Mouse (Mus musculus) E14TG2a.4 (cell line): Measurements from ENCODE around the gene Nebl.

Source experiments
- H3K27me3 ChIP-seq: 2 replicates; pipeline ENCODE4 v1.6.1; 2014; ENCODE audit warnings: low read length, control low read depth; ENCODE audit not compliant: insufficient read depth
- H3K36me3 ChIP-seq: 2 replicates; pipeline ENCODE4 v1.6.1; 2014; ENCODE audit warnings: low read length, control low read depth; ENCODE audit not compliant: insufficient read depth
- H3K4me1 ChIP-seq: replicated peaks from 2 replicates; pipeline ENCODE4 v1.6.1; 2014; ENCODE audit warnings: low read depth, low read length, control low read depth
- H3K4me3 ChIP-seq: replicated peaks from 2 replicates; pipeline ENCODE4 v1.5.1; 2014; ENCODE audit warnings: mild to moderate bottlenecking, low read length
- H3K9me3 ChIP-seq: 2 replicates; pipeline ENCODE4 v1.6.1; 2014; ENCODE audit warnings: low read length, control low read depth
- CTCF ChIP-seq: conservative IDR thresholded peaks from 2 replicates; pipeline ENCODE4 v1.5.1; 2014; ENCODE audit warnings: low read length
- NANOG ChIP-seq: IDR thresholded peaks from 2 replicates; pipeline ENCODE4 v1.6.1; 2014; ENCODE audit warnings: borderline replicate concordance, low read length, mixed read lengths
- POU5F1 ChIP-seq: IDR thresholded peaks from 2 replicates; pipeline ENCODE4 v1.6.1; 2014; ENCODE audit warnings: low read length, borderline replicate concordance

The Nebl gene

GRCm38 (mm10) chr2:17405899-17406531, 325.2 kb downstream of the Nebl start:
- Histone ChIP-seq H3K27me3 (no peaks in the 10 kb centered on the region), H3K9me3 (no peaks in the 10 kb centered on the region), H3K4me3 (no peak overlapping the region), H3K4me1 (no peaks in the 10 kb centered on the region), H3K36me3 (no peaks in the 10 kb centered on the region)
- no peak for TF ChIP-seq CTCF
- no peak for TF ChIP-seq POU5F1
- TF ChIP-seq NANOG: no peak

GRCm38 (mm10) chr2:17402511-17402910, 328.8 kb downstream of the Nebl start:
- no peak for TF ChIP-seq CTCF
- no peak for TF ChIP-seq POU5F1
- TF ChIP-seq NANOG: no peak
- Histone ChIP-seq H3K36me3 (no peaks in the 10 kb centered on the region), H3K4me1 (no peaks in the 10 kb centered on the region), H3K9me3 (no peaks in the 10 kb centered on the region), H3K4me3 (no peak overlapping the region), H3K27me3 (no peaks in the 10 kb centered on the region)

GRCm38 (mm10) chr2:17396235-17396634, 335.0 kb downstream of the Nebl start:
- no peaks in the 10 kb centered on the region for H3K36me3 ChIP-seq
- no peak overlapping the region for H3K4me3 ChIP-seq
- H3K27me3 ChIP-seq: no peaks in the 10 kb centered on the region
- no peak for TF ChIP-seq NANOG
- no peak for TF ChIP-seq CTCF
- TF ChIP-seq POU5F1: no peak
- no peaks in the 10 kb centered on the region for H3K9me3 ChIP-seq
- H3K4me1 ChIP-seq: no peaks in the 10 kb centered on the region

- Histone ChIP-seq H3K4me3 (no peak overlapping the region), H3K9me3 (no peaks in the 10 kb centered on the region), H3K4me1 (no peaks in the 10 kb centered on the region), H3K36me3 (no peaks in the 10 kb centered on the region), H3K27me3 (no peaks in the 10 kb centered on the region)
- TF ChIP-seq POU5F1: no peak
- no peak for TF ChIP-seq NANOG
- no peak for TF ChIP-seq CTCF
Measured at GRCm38 (mm10) chr2:17391389-17391788, 339.9 kb downstream of the Nebl start.

- TF ChIP-seq CTCF: no peak
- no peak for TF ChIP-seq NANOG
- TF ChIP-seq POU5F1: no peak
- H3K27me3 ChIP-seq: no peaks in the 10 kb centered on the region
- no peaks in the 10 kb centered on the region for H3K9me3 ChIP-seq
- no peaks in the 10 kb centered on the region for H3K4me1 ChIP-seq
- H3K4me3 ChIP-seq: no peak overlapping the region
- H3K36me3 ChIP-seq: no peaks in the 10 kb centered on the region
Measured at GRCm38 (mm10) chr2:17390513-17391200, 340.6 kb downstream of the Nebl start.

- Histone ChIP-seq H3K4me1 (no peaks in the 10 kb centered on the region), H3K36me3 (no peaks in the 10 kb centered on the region), H3K4me3 (no peak overlapping the region), H3K27me3 (no peaks in the 10 kb centered on the region), H3K9me3 (no peaks in the 10 kb centered on the region)
- no peak for TF ChIP-seq NANOG
- TF ChIP-seq POU5F1: no peak
- TF ChIP-seq CTCF: no peak
Measured at GRCm38 (mm10) chr2:17389886-17390285, 341.4 kb downstream of the Nebl start.

GRCm38 (mm10) chr2:17389379-17389778, 341.9 kb downstream of the Nebl start:
- H3K36me3 ChIP-seq: no peaks in the 10 kb centered on the region
- TF ChIP-seq CTCF (no peak), NANOG (no peak), POU5F1 (no peak)
- H3K4me3 ChIP-seq: no peak overlapping the region
- no peaks in the 10 kb centered on the region for H3K4me1 ChIP-seq
- no peaks in the 10 kb centered on the region for H3K27me3 ChIP-seq
- H3K9me3 ChIP-seq: no peaks in the 10 kb centered on the region

GRCm38 (mm10) chr2:17382227-17382626, 349.0 kb downstream of the Nebl start:
- TF ChIP-seq NANOG: no peak
- TF ChIP-seq POU5F1: no peak
- no peak for TF ChIP-seq CTCF
- H3K27me3 ChIP-seq: no peaks in the 10 kb centered on the region
- H3K9me3 ChIP-seq: no peaks in the 10 kb centered on the region
- H3K4me1 ChIP-seq: no peaks in the 10 kb centered on the region
- H3K4me3 ChIP-seq: no peak overlapping the region
- H3K36me3 ChIP-seq: no peaks in the 10 kb centered on the region

- H3K9me3 ChIP-seq: no peaks in the 10 kb centered on the region
- H3K4me1 ChIP-seq: no peaks in the 10 kb centered on the region
- no peak overlapping the region for H3K4me3 ChIP-seq
- no peaks in the 10 kb centered on the region for H3K36me3 ChIP-seq
- TF ChIP-seq NANOG (no peak), POU5F1 (no peak), CTCF (no peak)
- H3K27me3 ChIP-seq: no peaks in the 10 kb centered on the region
Measured at GRCm38 (mm10) chr2:17375916-17376315, 355.3 kb downstream of the Nebl start.
